Mouse (Mus musculus) layer of hippocampus, postnatal 14 days (tissue): ENCODE data around the gene Fam107b. TPM values are rescaled to one million over a fixed set of nuclear protein-coding genes. Genes with fewer than 3 reads are reported as not detected.
A peak's percentile ranks its signal among the peaks of the same experiment; 100 is the strongest.
"Not testable (repeated sequence)": the region's sequence is repeated elsewhere in the genome, so short reads cannot be mapped to it uniquely, and the experiment has no call there.

Experiments used
- DNase-seq, 2 experiments: peaks; one replicate each; pipeline ENCODE4 v3.0.0; 2021 to 2022; ENCODE audit warnings: low spot score in 2 of 2, mixed read lengths in 1 of 2
- total RNA-seq, 2 experiments: library from RNA; stranded (reverse); gene quantifications; 2 replicates each; pipeline ENCODE4 v1.2.3; 2021

The Fam107b gene
- total RNA-seq, 2 experiments from 2014 or later = 24.5 to 26.5 TPM

DNA sequence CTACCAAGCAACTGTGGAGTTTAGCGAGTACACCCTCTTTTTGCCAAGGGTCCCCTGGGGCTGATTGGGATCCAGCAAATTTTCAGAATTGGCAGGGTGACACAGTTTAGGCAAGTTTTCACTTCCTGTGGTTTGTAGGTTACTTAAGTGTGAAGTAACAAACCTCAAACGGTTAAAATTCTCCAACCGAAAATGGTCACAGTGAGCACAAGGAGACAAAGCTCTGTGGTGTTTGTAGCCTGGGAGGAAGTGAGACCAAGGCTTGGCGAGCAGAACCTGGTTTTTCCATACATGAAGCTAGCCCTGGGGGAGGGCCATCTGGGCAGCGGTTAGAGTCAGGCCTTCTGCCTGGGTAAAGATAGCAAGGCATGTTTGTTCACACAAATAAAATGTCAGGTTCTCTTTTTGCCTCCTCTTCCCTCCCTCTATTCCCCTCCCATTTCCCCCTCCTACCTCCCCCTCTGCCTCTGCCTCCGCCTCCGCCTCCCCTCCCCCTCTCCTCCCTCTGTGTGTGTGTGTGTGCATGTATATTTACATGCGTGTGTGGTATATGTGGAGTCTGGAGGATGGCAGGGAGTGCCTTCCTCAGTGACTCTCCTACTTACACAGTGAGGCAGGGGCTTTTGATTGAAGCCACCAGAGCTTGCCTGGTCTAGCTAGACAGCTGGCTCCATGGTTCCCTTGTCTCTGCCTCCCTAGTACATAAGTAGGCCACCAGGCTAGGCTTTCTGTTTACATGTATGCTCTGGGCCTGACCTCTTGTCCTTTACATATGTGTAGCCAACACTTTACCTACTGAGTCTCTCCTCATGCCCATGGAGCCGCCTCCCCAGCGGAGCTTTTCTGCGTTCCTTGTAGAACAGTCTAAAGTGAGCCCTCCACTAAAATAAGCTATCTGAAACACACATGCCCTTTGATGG lies 87.8 kb downstream of the Fam107b start:
- DNase-seq = peak in 1 of 2 experiments; percentile 24

GRCm38 (mm10) chr2:3658900-3659299 lies 88.6 kb downstream of the Fam107b start:
- DNase-seq = no peak

DNA sequence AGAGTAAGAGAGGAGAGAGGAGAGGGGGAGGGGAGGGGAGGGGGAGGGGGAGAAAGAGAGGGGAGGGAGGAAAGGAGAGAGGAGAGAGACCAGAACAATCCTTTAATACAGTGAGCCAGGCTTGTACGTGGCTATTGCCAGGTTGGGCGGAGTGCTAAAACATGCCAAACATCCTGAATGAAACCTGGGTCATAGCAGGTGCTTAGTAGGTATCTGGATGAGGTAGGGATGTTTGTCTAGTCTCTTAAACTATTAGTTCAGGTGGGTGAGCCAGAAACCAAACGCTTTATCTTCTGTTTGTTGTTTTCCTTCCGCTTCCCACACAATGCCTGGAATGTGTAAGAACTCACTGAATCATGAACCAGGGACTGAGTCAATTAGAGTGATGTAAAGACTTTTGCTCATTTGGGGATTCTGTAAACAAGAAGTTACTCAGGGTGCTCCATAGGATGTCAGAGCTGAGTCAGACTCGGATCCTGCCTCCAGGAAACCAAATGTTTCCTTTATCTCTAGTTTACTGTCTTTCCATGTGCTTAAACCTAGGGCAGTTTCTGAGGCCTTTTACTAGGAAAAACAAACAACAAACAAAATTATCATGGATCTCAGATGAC lies 89.1 kb downstream of the Fam107b start:
- no peak for DNase-seq

- DNase-seq = no peak
Observed at GRCm38 (mm10) chr2:3664086-3664485, 93.8 kb downstream of the Fam107b start.

- peak; percentile 20 to 74 for DNase-seq
Observed at GRCm38 (mm10) chr2:3668682-3669081, 98.4 kb downstream of the Fam107b start.

DNA sequence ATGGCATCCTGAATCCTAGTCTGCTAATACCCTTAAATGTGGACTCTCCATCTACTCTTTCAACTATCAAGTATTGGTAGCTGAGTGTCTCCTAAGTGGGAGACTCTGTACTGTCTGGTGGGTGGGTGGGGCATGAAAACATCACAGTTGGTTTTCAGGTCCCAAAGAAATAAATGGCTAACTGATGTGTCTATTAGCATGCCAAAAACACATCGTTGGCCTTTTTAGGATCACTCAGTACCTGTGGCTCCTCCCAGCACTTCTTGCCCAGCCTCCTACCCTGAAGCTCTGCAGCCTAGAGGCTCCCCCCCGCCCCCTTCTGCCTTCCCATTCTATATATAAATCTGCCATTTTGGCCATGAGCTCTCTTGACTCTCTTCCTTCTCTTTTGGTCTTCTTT lies 99.4 kb downstream of the Fam107b start:
- DNase-seq = no peak

GRCm38 (mm10) chr2:3672654-3673367 lies 102.5 kb downstream of the Fam107b start:
- no peak for DNase-seq

GRCm38 (mm10) chr2:3675481-3675880 lies 105.2 kb downstream of the Fam107b start:
- DNase-seq = no peak

GRCm38 (mm10) chr2:3682699-3683098 lies 112.4 kb downstream of the Fam107b start:
- no peak for DNase-seq

GRCm38 (mm10) chr2:3683343-3683742 lies 113.1 kb downstream of the Fam107b start:
- no peak for DNase-seq

DNA sequence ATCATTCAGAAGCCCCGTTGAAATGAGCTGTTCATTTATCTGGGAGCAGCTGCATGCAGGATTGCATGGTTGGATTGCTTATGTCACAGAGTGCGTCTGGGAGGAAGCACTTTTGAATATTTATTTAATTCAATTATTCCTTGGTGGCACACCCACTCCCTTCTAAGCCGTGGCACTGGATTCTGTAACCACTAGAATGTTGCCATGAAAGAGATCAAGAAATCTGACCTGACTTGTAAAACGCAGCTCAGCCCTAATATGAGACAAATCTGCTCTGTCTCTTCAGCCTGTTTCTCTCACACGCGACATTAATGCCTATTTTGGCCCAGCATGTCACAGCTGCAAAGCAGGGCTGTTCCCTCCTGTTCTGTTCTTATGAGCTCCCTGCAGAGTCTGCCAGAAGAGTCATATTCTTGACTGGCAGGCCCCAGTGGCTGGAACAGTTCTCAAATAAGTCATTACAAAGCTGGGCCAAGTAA lies 113.5 kb downstream of the Fam107b start:
- no peak for DNase-seq

GRCm38 (mm10) chr2:3690221-3690620 lies 119.9 kb downstream of the Fam107b start:
- no peak for DNase-seq

DNA sequence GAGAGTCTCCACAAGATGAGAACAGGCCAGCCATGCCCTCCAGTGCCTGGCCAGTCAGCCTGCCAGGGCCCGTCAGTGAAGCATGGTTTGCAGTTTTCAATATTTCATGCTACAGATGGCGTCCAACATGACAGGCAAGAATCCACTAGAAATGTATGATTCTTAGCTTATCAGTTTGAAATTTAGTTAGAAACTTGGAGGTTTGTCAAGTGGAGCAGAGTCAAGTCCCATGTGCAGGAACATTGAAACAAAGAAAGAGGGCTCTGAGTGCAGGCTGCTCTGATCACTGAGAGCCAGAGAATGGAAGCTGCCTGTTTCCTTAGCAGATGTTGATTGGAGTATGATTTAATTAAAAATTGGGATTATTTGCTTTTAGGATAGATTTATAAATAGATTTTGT lies 122.5 kb downstream of the Fam107b start:
- DNase-seq = peak in 1 of 2 experiments; percentile 57

DNA sequence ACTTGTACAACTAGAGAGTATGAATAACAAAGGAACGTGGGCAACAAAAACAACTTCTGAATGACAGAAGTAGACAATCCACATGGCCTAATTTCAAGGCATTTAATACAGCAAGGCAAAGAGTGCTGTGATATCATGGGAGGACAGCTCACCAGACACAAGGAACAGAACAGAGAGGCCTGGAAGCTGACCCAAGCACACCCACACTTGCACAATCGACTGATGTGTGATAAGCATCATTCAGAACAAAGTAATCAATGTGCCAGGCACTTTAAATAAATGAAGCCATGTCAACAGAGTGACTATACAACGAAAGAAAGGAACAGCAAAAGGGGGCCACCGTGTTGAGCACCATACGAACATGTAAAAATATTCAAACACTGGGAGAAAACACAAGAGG lies 125.6 kb downstream of the Fam107b start:
- DNase-seq = no peak

DNA sequence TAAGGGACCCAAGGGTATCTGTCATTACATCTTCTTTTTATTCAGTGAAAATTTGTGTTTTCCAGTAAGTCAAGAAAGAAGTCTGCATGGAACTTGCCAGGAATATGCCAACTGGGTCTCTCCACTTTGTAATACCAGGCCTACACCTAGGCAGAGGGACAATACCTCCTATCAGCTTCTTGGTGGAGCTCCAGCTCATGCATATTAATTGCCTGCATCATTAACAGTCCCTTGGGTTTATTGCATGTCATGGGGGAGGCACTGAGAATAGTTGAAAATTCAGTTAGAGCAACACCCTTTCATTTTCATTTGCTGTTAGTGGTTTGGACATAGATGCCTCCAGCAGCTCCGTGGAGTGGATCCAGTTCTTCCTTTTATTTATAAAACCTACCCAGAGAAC lies 130.1 kb downstream of the Fam107b start:
- no peak for DNase-seq

DNA sequence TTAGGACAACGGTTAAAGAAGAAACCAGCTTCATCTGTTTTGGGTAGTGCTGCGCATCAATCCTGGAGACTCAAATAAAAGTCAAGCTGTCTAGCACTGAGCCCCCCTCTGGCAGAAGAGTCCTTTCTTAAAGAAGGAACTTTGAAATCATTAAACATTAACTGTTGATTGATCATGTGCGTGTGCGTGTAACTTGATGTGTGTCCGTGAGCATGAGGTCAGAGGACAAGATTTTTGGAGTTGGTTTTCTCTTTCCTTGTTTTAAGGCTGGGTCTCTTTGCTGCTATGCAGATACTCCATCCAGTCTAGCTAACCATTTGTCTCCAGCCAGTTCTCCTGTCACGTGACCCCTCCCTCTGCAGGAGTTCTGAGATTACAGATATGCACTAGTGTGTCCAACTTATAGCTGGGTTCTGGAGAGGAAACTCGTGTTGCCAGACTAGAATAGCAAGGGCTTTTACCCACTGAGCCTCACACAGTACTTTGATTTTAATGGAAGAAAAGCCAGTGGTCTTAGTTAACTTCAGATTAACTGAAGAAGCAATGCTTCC lies 132.4 kb downstream of the Fam107b start:
- DNase-seq = no peak

DNA sequence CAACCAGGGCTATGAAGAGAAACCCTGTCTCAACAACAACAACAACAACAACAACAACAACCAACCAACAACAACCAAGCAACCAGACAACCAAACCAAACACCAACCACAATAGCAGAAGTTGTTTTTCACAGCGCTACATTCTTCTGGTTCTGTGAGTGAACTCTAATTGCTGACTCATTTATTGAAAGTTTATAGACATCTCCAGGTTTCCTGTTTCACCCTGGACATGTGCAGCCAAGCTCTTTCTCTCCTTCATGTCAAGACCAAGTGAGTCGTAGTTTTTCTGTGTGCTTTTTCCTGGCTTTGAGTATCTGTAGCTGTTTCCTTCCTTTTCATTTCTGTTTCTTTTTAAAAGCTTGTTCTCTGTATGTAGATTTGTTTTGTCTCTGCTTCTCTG lies 133.5 kb downstream of the Fam107b start:
- no peak for DNase-seq

DNA sequence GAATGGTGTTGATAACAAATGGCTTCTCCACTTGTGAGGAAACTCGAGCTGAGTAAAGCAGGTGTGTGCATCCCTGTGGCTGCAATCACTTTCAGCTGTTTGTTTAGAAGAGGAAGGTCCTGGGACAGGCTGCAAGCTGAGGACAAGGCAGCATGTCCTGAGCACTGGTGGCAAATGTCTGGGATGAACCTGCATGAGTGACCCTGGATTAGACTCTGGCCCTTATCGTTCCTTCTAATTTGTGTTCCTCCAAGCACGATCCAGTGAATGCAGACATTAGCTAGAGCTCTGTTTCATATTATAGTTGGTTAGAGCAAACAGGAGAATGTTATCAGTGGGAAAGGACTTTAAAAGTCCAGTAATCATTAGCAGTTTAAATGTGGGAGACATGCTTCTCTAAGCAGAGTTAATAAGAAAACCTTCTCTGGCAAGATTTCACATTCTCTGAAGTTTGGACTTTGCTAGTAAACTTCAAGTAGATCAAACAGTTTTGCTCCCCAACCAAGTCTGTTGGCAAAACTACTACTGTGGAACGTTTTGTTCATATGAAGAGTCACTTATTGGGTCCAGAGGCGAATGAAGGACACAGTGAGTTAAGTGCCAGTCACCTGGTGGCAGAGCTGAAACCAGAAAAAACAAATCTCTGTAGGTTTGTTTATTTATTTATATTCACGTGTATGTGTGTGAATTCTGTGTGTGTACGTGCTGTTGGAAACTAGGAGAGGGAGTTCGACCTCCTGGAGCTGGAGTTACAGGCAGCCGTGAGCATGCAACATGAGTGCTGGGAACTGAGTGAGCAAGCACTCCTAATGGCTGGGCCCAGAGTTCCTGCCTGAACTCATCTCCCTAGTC lies 134.2 kb downstream of the Fam107b start:
- no peak for DNase-seq

DNA sequence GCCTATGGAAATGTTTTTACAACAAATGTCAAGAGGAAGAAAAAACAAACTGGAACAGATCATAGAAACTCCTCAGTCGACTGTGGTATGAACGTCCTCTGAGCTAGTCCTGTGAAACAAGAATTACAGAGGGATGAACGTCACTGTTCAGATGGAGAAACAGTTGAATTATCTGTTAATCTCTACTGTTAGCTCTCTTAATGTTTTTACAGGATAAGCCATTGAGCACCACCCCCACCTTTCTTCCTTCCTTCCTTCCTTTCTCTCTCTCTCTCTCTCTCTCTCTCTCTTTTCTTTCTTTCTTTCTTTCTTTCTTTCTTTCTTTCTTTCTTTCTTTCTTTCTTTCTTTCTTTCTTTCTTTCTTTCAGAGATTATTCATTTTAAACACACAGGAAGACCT lies 135.0 kb downstream of the Fam107b start:
- not testable (repeated sequence) for DNase-seq

- no peak for DNase-seq
Observed at GRCm38 (mm10) chr2:3707236-3707635, 136.9 kb downstream of the Fam107b start.
